Mouse (Mus musculus) left cerebral cortex, adult 2 months (tissue): Measurements from ENCODE around the gene 2410137M14Rik. TPM values are rescaled to one million over a fixed set of nuclear protein-coding genes. Genes with fewer than 3 reads are reported as not detected.
"Not testable (repeated sequence)": the region's sequence is repeated elsewhere in the genome, so short reads cannot be mapped to it uniquely, and the experiment has no call there.

Experiments
- DNase-seq, 2 experiments: peaks; one replicate each; pipeline ENCODE4 v3.0.0; 2021 to 2022; ENCODE audit warnings: low spot score in 2 of 2, mixed read lengths in 1 of 2; ENCODE audit errors: extremely low spot score in 1 of 2
- H3K27ac ChIP-seq: fragments of 200-600 bp; 2 replicates; pipeline ENCODE4 v1.8.1; 2022
- H3K4me3 ChIP-seq: fragments of 200-600 bp; 2 replicates; pipeline ENCODE4 v1.8.1; 2022
- CTCF ChIP-seq: fragments of 200-600 bp; IDR thresholded peaks from 2 replicates; pipeline ENCODE4 v1.8.1; 2022; ENCODE audit warnings: antibody characterized with exemption, mild to moderate bottlenecking, moderate library complexity
- intact Hi-C: fragments of 180-260 bp; cut with DNase I; formaldehyde crosslinking; loops from one replicate; pipeline ENCODE4 v1.15.1; 2025
- long read RNA-seq, 2 experiments: library from polyadenylated mRNA; stranded (forward); transcript quantifications; one replicate each; pipeline ENCODE4 v2.0.0; 2021; ENCODE audit warnings: borderline mapping rate in 2 of 2
- total RNA-seq, 2 experiments: library from RNA; stranded (reverse); gene quantifications; 2 replicates each; pipeline ENCODE4 v1.2.3; 2021

The 2410137M14Rik gene
- not detected for total RNA-seq
- long read RNA-seq, experiment 1 = 0 reads
- long read RNA-seq, experiment 2 = 0 reads

DNA sequence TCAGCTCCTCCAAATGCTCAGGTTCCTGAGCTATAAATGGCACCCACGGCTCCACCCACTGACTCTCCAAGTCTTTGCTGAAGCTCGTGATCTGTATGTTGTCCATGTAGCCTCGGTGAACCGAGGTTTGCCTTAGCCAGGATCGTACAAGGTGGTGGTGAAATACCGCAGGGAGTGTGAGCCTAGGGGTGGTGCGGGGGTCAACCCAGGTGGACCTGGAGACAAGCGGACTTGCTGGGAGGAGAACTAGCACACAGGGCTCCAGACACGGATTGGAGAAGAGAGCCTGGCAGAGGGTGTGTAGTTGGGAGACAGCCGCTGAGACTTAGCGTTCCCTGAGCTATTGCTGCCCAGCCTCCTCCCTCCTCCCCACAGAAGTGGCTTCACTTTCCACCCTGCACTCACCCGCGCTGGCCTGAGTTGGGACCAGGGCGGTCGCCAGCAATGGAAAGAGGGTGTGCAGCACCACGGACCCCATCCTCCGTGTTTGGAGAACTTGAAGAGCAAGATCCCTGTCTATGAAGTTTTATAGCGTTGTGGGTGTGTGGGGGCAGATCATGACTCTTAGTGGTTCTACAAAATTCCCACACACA is at the start of gene 2410137M14Rik:
2410137M14Rik (minus strand) TSS at position 17 of the 593 bp plus-strand sequence.
- TF ChIP-seq CTCF = no peak
- intact Hi-C loops = no loop called here
- peak; percentile 25 to 35 for DNase-seq
- peak within 1 kb of the TSS; percentile 41 for H3K4me3 ChIP-seq
- peak within 1 kb of the TSS; percentile 78 for H3K27ac ChIP-seq

DNA sequence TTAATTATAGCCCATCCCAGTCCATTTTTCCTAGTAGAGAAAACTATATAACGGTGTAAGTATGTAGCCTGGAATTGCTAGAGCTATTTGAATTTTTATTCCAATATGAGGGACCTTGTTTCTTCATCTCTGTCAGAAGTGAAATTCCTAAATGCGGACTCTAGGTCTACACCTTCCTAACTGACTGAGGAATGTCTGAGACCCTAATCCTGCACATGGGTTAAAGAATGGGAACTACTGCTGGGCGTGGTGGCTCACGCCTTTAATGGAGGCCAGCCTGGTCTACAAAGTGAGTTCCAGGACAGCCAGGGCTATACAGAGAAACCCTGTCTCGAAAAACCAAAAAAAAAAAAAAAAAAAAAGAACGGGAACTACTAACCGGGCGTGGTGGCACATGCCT is 48.1 kb upstream of the 2410137M14Rik start:
- TF ChIP-seq CTCF = no peak
- no peak for DNase-seq
- intact Hi-C loops = loop anchor here (2.0 kb wide), 1 partner anchor 16 kb away; the partner anchor contains the start of gene Gabbr1
- Histone ChIP-seq H3K27ac (peak overlapping the region; percentile 98), H3K4me3 (peak overlapping the region; percentile 64)

- intact Hi-C loops = loop anchor here (2.0 kb wide), 1 partner anchor 16 kb away; the partner anchor contains the start of gene Gabbr1
- peak; percentile 94 for DNase-seq
- no peak for TF ChIP-seq CTCF
- Histone ChIP-seq H3K4me3 (peak overlapping the region; percentile 64), H3K27ac (peak overlapping the region; percentile 98)
These were observed 47.7 kb upstream of the 2410137M14Rik start for GRCm38 (mm10) chr17:37028683-37029120.

DNA sequence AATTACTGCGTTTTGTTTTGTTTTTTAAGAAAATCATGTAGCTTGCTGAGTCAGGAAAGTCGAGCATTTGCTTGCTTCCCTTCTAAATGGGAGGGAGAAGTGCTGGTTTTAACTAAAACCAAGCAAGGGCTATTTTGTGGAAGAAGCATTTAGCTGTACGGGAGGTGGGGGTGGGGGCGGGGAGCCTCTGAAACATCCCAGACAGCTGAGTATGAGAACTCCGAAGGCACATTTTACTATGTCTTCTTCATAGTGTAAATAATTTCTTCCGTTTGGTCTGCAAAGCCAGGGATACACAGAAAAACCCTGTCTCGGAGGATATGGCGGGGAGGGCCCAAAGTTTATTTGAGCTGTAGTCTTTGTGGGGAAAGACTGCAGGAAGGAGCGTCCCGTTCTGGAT is 47.2 kb upstream of the 2410137M14Rik start:
- intact Hi-C loops = loop anchor here (2.0 kb wide), 1 partner anchor 17 kb away; the partner anchor contains the start of gene Gabbr1
- H3K27ac ChIP-seq = peak overlapping the region; percentile 98
- no peak for DNase-seq
- TF ChIP-seq CTCF = no peak
- H3K4me3 ChIP-seq = peak overlapping the region; percentile 64

DNA sequence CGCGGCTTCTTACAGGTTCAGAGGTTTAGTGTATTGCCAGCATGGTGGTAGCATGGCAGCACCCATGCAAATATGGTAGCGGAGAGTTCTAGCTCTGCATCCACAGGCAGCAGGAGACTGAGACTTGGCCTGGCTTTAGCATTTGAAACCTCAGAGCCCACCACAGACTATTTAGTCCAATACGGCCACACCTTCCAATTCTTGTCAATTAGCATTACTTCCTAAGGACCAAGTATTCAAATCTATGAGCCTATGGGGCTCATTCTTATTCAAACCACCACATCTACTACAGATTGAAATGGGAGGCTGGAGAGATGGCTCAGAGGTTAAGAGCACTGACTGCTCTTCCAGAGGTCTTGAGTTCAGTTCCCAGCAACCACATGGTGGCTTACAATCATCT is 46.4 kb upstream of the 2410137M14Rik start:
- TF ChIP-seq CTCF = no peak
- Histone ChIP-seq H3K27ac (peak overlapping the region; percentile 98), H3K4me3 (no peak overlapping the region)
- DNase-seq = no peak
- intact Hi-C loops = no loop called here

DNA sequence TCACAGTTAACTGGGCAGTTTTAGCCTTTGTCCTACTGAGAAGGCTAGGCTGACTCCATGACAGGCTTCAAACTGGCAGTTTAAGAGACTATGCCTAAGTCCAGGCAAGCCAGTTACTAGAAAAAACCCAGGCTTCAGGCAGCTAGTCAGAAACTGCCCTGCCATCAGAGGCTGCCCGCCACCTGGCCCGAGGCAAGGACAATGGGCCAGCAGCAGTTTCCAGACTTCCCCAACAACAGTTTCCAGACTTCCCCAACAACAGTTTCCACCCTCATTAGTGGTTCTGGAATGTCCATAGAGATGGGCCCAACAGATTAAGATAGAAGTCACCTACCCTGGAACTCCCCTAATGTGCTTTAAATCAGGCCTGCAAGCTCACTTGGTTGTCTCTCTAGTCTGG is 45.4 kb upstream of the 2410137M14Rik start:
- H3K27ac ChIP-seq = no peak overlapping the region
- DNase-seq = no peak
- TF ChIP-seq CTCF = no peak
- H3K4me3 ChIP-seq = no peak overlapping the region
- intact Hi-C loops = no loop called here

GRCm38 (mm10) chr17:37022628-37023576 is 41.9 kb upstream of the 2410137M14Rik start, which contains the start of gene Mog:
TSS of gene Mog (minus strand) at chr17:37023398.
- TF ChIP-seq CTCF = no peak
- Histone ChIP-seq H3K27ac (peak within 1 kb of the TSS; percentile 55), H3K4me3 (peak within 1 kb of the TSS; percentile 17)
- peak in 1 of 2 experiments; percentile 11 for DNase-seq
- intact Hi-C loops = no loop called here

DNA sequence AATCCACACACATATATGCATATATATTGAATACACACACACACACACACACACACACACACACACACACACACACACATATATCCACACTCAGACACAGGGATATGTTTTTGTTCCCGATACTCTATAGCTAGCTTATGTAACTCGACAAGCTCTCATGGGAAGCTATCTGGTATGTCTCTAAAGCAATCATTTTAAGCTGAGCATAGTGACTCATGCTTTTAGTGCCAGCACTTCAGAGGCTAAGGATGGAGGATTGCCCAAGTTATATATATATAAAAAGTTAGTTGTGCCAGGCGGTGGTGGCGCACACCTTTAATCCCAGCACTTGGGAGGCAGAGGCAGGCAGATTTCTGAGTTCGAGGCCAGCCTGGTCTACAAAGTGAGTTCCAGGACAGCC is 38.2 kb upstream of the 2410137M14Rik start:
- intact Hi-C loops, DNase-seq, H3K4me3 ChIP-seq: not testable (repeated sequence)
- peak overlapping the region; percentile 28 for H3K27ac ChIP-seq

GRCm38 (mm10) chr17:37018328-37018727 is 37.3 kb upstream of the 2410137M14Rik start:
- no peak overlapping the region for H3K4me3 ChIP-seq
- DNase-seq = peak in 1 of 2 experiments; percentile 18
- TF ChIP-seq CTCF = no peak
- peak overlapping the region; percentile 90 for H3K27ac ChIP-seq
- intact Hi-C loops = no loop called here

DNA sequence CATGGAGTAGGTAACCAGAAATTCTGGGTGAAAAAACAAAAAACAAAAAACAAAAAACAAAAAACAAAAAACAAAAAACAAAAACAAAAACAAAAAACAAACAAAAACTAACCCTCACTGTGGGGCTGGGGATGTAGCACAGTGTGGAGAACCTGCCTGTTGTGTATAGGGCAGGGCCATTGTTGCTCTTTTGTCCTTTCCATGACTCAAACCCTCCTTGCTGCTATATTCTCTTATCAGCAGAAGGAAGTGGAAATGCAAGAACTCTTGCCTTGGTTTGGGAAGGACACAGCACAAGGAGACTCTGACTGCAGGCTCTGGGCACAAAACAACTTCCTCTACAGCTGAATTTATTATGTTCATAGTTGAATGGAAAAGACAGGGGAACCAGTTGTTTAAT is 35.3 kb upstream of the 2410137M14Rik start:
- Histone ChIP-seq H3K4me3 (no peak overlapping the region), H3K27ac (no peak overlapping the region)
- TF ChIP-seq CTCF = no peak
- DNase-seq = no peak
- intact Hi-C loops = no loop called here

- Histone ChIP-seq H3K4me3 (no peak overlapping the region), H3K27ac (no peak overlapping the region)
- TF ChIP-seq CTCF = no peak
- intact Hi-C loops = no loop called here
- DNase-seq = no peak
These were observed 31.1 kb upstream of the 2410137M14Rik start for GRCm38 (mm10) chr17:37012141-37012540.

- intact Hi-C loops = no loop called here
- no peak overlapping the region for H3K4me3 ChIP-seq
- TF ChIP-seq CTCF = no peak
- no peak for DNase-seq
- H3K27ac ChIP-seq = no peak overlapping the region
These were observed 30.7 kb upstream of the 2410137M14Rik start for GRCm38 (mm10) chr17:37011719-37012118.
